Mouse (Mus musculus) adrenal gland, adult 18-20 months (tissue): ENCODE measurements around the gene Klhl41. TPM values are rescaled to one million over a fixed set of nuclear protein-coding genes. Genes with fewer than 3 reads are reported as not detected.

Source experiments
- DNase-seq, 2 experiments: peaks; one replicate each; pipeline ENCODE4 v3.0.0; 2021 to 2022; ENCODE audit warnings: low spot score in 2 of 2
- total RNA-seq, 2 experiments: library from RNA; stranded (reverse); gene quantifications; 1 replicate in 1 of 2; 2 replicates in 1 of 2; pipeline ENCODE4 v1.2.3; 2021

The Klhl41 gene
- total RNA-seq, 2 experiments from 2014 or later: 0.40 to 1.0 TPM

DNA sequence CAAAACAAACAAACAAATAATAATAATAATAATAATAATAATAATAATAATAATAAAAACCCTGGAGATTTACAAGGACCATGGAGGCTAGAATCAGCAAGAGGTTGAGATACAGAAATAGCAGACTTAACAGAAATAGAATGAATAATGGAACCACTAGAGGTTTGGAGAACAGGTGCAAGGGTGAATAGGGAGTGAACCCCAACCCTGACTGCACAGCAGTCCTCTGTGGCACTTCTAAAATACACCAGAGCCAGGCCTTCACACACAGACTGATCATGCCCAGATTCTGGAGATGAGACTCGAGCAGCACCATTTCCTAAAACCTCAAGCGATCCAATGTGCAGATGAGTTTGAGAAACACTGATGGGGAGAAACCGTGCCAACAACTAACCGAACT lies 12.0 kb downstream of the Klhl41 start:
- no peak for DNase-seq

DNA sequence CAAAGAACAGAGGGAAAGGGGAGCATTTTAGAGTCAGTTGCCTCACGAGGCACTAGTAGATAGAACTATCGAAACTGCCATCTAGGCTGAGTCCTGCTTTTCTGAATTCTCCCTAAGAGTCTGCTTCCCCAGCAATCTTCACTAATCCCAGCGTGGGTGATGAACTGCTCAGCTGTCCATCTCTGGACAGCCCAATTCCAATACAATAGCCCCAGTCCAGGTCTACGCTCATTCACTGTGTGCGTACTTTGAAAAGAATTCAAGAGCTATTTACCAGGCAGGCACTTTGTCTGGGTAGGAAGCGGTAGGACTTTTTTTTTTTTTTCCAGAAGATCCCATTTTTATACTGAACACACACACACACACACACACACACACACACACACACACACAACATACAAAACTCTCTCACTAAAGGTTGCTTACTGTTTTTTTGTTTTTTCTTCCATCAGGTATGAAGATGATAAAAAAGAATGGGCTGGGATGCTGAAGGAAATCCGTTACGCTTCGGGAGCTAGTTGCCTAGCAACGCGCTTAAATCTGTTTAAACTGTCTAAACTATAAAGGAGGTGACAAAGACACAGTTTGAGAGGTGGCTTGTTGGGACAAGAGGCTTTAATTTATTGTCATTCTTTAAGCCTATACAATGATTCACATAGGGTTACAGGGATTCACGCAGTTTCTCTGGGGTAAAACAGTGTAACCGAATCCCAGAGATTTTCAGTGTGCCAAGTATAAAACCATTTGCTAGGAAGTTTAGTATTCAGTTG lies 13.3 kb downstream of the Klhl41 start:
- no peak for DNase-seq

DNA sequence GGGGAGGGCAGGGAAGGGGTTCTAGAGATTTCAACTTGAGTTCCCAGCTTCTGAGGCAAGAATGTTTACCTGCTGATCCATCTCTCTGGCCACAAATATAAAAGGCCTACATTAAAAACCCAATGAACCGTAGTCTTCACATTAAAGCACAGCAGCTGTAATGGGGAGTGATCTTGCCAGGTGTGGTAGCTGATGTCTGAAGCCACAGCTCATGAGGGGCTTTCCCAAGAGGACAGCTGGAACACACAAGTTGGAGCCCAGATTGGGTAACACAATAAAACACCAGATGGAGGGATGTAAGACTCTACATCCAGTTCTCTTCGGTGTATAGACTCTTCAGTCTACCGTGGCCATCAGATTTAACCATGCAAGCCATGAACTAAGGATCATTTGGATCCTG lies 14.6 kb downstream of the Klhl41 start:
- no peak for DNase-seq

DNA sequence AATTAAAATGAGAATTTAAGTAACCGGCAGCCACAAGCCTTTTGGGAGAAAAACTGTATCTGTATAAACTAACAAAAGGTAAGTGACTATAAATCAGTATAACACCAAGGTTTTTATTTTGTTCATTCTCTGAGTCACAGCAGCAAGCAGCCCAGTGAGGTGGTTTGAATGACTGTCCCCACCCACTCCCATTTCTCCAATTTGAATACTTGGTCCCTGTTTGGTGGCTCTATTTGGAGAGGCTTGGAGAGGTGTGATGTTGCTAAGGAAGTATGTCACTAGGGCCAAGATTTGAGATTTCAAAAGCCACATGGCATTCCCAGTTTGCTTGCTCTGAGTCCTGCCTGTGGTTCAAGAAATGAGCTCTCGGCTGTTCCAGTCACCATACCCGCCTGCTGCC lies 20.3 kb downstream of the Klhl41 start:
- DNase-seq: no peak

DNA sequence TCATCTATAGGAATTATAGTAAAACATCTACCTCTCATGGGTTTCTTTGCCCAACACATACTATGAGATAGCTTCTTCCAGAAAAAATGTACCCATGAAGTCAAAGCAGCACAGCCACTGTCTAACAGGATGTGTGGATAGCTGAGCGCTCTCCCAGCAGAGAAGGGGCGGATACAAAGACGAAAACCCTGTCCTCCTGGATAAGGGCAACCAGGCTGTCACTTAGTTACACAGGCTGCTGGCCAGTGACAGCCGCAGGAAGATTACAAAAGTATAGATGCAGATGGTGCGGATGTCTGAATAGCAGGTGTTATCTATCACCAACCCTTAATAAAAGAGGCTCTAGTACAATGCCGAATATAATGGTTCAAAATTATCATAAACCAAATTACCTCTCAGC lies 20.9 kb downstream of the Klhl41 start:
- DNase-seq: no peak

DNA sequence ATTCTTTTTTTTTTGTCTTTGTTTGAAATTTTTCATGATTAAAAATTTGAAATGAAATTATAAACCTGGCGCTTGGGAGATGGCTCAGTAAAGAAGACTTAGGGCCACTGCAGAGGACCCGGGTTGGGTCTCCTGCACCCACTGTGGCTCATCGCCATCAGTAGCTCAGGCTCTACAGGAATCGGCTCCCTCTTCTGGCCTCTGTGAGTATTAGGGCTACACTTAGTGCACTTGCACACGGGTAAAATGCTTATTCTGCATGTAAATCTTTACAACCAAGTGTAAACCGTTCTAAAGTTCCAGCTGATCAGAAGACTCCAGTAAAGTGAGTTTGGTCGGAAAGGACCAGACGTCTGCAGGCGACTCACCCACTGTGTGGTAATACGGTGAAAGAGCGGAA lies 23.6 kb downstream of the Klhl41 start:
- no peak for DNase-seq

DNA sequence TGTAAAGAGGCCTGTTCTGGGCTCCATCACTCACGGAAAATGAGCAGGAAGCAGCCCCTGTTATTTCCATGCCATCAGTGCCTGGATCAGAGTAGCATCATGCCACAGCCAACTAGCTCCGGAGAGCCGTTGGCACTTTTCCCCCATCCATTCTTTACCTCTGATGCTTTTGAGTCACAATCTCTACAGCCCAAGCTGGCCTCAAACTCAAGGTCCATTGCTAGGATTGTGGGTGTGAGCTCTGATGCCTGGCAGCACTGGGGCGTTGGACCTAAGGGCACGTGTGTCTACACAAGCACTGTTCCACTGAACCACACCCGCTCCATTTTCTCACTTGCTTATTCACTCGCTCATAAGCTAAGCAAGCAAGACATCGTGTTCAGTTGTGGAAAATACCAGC lies 30.5 kb downstream of the Klhl41 start:
- no peak for DNase-seq

DNA sequence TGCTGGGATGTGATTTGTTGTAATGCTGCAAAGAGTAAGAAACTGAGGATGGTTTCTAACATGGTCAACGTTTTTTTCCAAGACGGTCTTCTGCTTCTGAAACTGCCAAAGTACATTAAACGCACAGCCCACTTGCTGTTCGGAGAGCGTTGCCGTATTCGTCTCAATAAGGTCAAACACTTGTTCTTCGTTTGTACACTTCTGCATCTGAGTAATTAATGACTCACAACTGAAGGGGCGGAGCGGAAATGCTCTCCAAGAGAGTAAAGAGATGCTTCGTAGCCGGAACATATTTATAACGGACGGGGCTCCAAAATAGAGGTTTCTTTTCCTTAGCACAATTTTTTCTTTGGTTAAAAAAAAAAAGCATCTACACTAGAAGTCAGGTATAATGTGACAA lies 42.3 kb downstream of the Klhl41 start:
- no peak for DNase-seq

DNA sequence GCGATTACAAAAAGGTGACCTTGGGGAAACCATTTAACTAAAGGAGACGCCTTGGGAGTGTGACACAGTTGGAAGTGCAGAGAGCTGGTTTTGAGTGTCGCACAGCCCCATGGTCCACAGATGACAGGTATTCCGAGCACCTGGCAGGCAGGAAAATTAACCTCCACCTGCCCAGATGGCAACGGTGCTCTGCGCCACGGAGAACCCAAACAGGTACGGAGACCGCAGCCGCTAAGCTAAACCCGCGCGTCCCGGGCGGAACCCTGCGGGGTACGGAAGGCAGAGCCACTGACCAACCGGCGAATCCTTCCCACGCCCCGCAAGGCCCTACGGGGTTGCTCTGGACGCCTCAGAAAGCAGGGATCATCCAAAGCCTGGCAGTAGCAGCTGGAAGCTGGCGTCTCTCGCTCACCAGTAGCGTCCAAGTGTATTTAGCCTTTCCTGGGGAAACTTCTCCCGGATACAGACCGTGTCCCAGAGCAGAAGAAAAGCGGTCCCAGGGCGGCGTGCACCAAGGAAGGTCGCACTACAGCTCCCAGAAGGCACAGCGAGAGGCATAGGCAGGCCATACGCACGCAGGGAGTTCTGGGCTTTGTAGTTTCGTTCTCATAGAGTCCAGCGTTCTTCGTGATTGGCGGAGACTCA lies 43.2 kb downstream of the Klhl41 start, which contains the start of gene Fastkd1:
Fastkd1 (minus strand) TSS at position 536 of the 645 bp plus-strand sequence.
- peak; percentile 70 to 77 for DNase-seq

DNA sequence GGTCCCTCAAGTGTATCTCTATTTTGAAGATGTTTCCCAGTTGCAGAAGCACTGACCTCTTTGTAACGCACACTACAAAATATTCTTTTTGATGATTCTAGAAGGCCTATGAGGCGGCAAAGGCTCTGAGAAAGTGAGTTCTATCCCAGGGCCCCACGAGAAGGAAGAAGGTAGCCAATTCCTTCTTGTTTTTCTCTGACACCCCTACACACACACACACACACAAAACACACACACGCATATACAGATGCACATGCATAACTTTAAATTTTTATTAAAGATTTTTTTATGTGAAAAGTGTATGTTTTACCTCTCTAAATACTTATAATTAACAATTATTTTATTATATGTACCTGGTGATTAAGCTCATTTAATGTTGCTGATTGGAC lies 43.7 kb downstream of the Klhl41 start:
- DNase-seq: no peak

DNA sequence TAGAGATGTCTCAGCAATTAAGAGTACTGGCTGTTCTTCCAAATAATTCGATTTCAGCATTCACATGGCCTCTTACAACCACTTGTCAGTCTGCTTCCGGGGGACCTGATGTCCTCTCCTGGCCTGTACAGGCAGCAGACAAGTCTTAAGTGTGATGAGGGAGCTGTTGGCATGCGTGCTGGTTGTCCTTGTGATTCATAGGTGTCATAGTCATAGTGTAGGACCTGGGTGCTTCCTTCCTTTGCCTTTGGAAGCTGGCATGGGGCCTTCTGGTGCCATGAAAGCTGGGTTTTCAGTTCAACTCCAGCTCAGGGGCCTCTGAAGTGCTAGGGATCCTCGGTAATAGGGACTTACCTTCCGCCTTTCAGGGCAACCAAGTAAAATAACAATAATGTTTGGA lies 44.2 kb downstream of the Klhl41 start:
- no peak for DNase-seq

DNA sequence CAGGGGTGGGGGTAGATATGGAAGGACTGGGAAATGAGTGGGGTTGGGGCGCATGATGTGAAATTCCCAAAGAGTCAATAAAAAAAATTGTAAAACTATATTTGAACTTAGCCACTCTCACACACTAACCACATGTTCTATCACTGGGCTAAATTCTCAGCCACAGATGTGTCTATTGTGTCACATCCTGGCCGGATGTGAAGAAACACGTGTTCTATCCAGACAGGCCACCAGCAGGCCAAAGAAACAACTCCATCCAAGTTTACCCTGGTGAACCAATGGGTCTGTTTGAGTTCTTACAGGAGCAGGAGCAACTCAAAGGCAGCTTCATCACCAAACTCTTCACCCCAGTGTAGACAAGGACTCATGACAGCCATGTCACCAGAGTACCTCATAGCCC lies 46.6 kb downstream of the Klhl41 start:
- DNase-seq: no peak

DNA sequence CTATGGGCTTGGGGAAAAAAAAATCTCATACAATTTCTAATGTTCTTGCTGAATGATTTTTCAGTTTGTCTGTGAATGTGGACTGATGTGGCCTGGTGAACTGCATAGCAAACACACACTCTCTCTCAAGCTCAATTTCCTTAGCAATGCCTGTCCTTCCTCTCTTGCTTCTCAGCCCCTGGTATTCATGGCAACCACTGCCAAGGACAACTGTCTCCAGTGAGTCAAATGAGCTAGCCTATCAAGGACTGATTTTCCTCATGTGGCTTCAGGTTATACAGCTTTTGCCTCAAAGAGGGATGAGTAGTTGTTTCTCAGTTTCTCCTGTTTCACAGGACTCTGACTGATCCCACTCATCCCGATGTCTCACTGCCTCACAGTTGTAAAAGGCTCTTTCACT lies 49.2 kb downstream of the Klhl41 start:
- peak in 1 of 2 experiments; percentile 21 for DNase-seq

DNA sequence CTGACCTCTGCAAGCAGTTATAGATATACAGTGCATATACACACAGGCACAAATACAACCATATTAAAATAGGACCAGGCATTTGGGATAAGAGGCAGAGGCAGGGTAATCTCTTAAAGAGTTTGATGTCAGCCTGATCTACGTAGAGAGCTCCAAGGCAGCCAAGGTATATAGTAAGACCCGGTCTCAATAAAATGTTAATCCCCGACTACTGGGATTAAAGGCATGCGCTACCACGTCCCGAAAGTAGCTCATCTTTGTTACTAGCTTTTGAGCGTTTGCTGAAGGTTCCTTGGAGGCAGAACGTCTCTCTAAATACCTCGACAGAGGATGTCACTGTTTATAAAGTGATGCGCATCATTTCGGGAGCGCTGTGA lies 52.3 kb downstream of the Klhl41 start, which contains the start of gene Ppig:
Ppig (plus strand) TSS at position 273 of the 377 bp plus-strand sequence.
- no peak for DNase-seq

DNA sequence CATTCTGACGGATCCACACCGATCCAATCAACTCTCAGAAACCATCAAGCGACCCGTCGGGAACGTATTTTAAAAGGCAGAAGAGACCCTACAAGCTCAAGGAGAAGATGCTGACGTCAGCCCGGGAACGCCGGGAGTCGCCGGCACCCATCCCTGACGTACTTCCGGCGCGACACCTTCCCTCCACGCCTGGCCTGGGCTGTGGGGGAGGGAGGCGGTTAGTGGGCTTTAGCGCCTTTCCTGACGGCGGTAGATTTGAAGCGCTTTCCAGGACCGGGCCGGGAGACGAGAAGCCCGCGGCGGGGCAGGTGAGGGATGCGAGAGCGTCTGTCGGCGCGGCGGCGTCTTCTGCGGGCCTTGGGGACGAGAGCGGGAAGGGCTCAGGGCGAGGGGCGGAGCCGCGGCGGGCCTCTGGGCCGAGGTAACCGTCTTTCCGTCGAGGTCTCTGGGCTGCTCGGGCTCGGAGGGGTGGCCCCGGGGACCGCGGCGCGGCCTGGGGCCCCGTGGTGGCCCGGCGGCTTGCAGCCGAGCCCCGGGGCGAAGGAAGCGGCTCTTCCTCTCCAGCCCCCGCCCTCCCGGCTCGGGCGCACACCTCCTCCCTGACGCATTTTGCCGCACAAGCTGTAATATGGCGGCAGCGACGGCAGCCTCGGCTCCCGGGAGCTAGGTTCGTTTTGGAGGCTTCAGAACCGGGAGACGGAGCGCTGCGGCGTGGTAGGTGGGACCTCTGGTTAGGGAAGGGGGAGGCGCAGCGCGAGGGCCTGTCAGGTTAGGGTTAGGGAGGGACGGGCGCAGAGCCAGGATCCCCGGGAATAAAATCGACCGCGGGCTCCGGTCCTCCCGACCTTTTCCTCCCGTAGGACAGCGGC lies 53.0 kb downstream of the Klhl41 start:
- DNase-seq: peak; percentile 93 to 95

DNA sequence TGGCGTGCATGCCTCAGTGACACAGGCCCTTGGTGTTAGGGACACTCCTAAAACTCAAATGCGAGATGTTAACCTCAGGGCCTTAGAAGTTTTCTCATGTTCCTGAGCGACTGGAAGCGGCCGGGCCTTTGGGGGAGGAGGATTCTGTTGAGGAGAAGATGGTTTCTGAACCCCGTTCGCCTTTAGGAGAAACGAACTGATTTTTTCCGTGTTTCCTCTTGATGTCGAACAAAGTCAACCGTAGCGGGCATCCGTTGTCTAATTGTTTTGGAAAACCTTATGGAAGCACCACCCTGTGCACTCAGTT lies 53.6 kb downstream of the Klhl41 start:
- no peak for DNase-seq

Other genes starting within 250 kb of the Klhl41 start
- gene Lrp2, start 84.1 kb upstream of the Klhl41 start, total RNA-seq: 1 to 10 TPM in 1 of 2 experiments, under 1 TPM in 1; 0.45 to 1.2 TPM
- 1 to 10 TPM; 6.5 to 9.2 TPM for gene Bbs5, start 22.9 kb upstream of the Klhl41 start, total RNA-seq
- 10 to 100 TPM; 20.8 to 22.3 TPM for gene Fastkd1, start 43.4 kb downstream of the Klhl41 start, total RNA-seq
- gene Ppig, start 52.4 kb downstream of the Klhl41 start, total RNA-seq: 10 to 100 TPM; 61.5 to 65.5 TPM
- 1 to 10 TPM; 1.1 to 1.3 TPM for gene Ccdc173, start 119.5 kb downstream of the Klhl41 start, total RNA-seq
- gene Phospho2, start 119.5 kb downstream of the Klhl41 start, total RNA-seq: 10 to 100 TPM; 27.7 to 28.4 TPM
- 1 to 10 TPM; 5.9 to 6.0 TPM for gene Klhl23, start 151.8 kb downstream of the Klhl41 start, total RNA-seq
- gene Ssb, start 191.4 kb downstream of the Klhl41 start, total RNA-seq: 100 to 1,000 TPM; 137 to 172 TPM
- gene Mettl5, start 215.5 kb downstream of the Klhl41 start, total RNA-seq: 10 to 100 TPM; 15.7 to 17.3 TPM
- gene Ubr3, start 227.1 kb downstream of the Klhl41 start, total RNA-seq: 10 to 100 TPM; 66.6 to 85.9 TPM